Mouse (Mus musculus) embryo, embryonic 11 days (tissue): ENCODE measurements around the gene Ppp1r15a.
"Not testable (repeated sequence)": the region's sequence is repeated elsewhere in the genome, so short reads cannot be mapped to it uniquely, and the experiment has no call there.

Experiments
- DNase-seq: peaks from one replicate; pipeline ENCODE4 v3.0.0-alpha.2; 2015

The Ppp1r15a gene

DNA sequence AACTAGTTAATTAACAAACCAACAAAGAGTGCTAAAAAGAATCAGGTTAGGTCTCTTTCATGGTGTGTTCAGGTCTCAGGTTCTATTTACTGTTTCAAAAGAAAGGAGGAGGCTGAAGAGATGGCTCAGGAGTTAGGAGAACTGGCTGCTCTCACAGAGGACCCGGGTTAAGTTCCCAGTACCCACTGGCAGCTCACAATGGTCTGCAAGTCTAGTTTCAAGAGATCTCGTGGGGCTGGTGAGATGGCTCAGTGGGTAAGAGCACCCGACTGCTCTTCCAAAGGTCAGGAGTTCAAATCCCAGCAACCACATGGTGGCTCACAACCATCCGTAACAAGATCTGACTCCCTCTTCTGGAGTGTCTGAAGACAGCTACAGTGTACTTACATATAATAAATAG is 45.8 kb downstream of the Ppp1r15a start:
- not testable (repeated sequence) for DNase-seq

DNA sequence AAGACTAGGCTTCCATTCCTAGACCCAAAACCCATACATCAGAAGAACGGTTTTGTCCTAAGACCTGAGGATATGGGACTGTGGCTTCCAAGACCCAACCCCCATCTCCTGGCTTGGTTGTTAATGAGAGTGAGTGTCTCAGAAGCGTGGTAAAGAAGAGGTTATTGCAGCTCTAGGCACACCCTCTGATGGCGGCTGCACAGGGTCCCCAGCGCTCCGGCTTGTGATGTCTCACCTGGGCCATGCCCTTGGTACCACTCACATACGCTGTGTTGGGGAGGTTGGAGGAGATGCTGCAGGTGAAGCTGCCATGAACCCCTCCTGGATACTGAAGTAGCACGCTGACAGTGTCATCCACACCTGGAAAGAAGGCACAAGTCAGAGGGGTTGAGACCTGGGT is 47.3 kb downstream of the Ppp1r15a start:
- DNase-seq, result no peak

DNA sequence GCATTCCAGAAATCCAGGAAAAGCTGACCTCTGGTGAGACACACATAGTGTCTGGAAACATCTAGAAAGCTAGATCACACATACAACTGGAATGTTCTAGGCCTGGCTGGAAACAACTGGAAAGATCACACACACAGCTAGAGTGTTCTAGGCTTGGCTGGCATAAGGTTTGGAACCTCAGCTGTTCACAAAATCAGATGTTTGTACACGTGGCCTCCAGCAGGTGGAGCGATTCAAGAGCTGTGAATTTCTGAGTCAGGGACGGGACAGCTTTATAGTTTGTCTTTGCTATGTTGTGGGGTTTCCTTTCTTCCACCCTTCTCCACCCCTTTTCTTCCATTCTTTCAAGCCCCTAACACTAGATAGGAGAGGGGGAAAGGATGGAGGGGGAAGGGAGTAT is 49.1 kb downstream of the Ppp1r15a start:
- peak; percentile 78 for DNase-seq

DNA sequence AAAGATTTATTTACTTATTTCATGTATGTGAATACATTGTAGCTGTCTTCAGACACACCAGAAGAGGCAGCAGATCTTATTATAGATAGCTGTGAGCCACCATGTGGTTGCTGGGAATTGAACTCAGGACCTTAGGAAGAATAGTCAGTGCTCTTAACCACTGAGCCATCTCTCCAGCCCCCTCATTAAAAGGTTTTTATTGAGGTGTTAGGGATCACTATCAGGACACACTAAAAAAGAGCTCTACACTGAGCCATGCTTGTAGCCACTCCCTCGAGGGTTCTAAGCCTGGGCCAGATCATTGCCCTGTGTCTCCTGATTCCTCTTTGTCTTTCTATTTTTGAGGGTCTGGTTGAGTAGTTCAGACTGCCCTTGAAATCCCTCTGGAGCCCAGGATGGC is 49.6 kb downstream of the Ppp1r15a start:
- DNase-seq, result no peak

DNA sequence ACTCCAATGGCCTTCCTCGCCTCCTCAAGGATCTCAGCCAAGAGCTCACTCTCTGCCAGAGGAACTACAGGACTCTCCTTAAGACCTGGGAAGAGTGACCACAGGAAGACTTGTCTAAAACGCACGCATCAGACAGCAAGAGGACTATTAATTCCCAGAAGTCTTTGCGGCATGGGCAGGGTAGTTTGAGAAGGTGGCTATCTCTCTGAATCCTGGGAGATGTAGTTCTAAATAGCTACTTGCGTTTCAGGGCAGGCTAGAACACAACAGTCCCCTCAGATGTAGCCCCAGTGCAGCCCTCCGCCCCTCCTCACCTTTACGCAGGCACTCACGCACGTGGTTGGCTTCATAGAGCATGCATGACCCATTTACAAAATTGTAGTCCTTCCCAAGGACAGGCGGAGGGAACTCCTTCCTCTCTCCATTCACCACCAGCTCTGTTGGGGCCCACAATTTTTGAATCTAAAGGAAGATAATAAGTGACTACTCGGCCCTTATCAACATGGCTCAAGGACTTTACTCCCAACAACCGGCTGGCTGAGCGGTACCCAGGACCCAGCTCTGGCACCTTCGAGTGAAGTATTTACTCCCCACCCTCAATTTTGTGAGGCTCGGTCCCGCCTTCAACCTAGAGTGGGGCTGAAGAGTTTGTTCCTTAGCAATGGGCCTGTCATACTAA is 50.6 kb downstream of the Ppp1r15a start:
- DNase-seq, result no peak
